Mouse (Mus musculus) CH12F3 (cell line): ENCODE measurements around the gene Rgs12.

Experiments used
- in situ Hi-C: fragments of 300-500 bp; cut with MboI; formaldehyde crosslinking; loops from 2 replicates; pipeline ENCODE4 v1.14.3; 2020; ENCODE audit warnings: low sequenced_read_pairs

The Rgs12 gene

DNA sequence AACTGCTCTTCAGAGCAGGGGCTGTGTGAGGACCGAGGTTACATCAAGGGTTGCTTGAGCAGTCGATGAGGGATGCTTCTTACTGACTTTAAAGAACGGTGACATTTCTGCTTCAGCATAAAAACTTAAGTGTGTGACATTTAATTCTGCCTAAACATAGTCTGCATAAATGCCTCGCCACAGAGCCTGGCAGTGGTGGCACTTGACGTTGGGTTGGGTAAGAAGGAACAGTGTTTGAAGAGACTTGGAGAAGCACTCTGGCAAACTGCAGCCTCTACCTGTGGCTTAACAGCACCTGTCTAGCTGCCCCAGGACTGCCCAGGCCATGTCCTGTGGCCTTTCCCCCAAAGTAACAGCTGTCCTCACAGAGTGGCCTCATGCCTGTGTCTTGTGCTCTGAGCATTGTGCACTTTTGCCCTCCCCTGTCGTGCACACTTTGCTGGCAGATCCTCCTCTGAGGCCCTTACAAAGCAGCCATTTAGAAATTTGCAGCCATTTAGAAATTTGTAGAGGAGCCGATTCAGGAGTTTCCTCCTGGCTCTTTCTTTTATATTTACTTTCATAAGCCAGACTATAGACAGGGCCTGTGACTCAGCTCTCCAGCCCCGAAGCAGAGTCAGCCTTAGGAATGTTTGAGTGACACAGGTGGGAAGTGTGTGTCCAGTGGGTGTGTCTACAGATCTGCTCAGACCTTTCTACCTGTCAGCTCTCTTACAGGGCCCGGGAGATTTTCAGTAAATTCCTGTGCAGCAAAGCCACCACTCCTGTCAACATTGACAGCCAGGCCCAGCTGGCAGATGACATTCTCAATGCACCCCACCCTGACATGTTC lies 71.4 kb downstream of the Rgs12 start:
- in situ Hi-C loops: no loop called here

DNA sequence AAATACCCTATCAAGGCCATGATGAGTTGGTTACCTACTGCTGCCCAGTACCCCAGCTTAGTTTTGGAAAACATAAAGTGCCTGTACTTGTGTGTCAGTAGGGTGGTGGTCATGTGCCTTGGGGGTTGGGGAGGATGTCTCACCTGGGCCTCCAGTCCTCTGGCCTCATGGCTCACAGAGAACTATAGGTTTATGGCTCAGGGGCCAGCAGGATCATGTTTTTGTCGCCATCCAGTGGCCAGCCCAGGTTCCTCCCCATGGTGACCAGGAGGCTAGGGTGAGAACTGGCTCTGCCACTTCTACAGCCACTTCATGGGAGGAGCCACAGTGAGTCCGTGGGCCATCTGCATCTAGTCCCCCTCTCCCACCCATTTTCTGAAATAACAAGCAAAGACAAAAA lies 75.7 kb downstream of the Rgs12 start:
- in situ Hi-C loops: no loop called here

DNA sequence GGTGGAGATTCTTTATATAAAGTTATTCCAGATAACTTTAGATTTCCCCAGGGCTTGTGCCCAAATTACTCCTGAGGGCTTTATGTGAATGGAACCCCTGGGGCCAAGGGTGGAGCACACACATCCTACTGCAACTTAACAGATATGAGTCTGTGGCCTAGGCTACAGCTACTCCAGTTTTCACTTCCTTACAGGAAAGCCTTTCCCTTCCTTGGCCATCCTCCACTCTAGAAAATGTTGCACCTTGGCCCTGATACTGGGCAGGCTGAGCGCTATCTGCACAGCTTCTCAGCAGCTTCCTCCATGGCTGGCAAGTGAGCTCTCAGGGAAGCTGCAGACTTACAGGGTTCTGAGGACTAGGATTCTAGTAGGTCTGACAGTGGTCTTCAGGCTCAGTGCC lies 80.1 kb downstream of the Rgs12 start:
- in situ Hi-C loops: no loop called here

DNA sequence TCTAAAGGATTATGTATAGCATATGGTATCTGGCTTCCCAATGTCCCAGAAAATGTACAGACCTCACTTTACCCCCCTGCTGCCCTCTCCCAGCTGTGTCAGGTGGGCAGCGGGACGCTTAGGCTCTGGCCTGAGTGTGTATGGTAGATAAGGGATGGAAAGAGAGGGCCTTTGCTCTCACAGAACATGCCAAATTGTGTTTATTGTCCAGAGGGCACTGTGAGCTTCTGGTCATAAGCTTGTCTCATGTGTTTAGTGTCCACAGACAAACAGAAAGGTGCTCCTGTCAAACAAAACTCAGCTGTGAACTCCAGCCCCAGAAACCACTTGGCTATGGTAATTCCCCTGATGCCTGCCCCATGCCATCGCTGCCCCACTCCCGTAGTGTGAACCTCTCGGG lies 80.5 kb downstream of the Rgs12 start:
- in situ Hi-C loops: loop anchor here (10.0 kb wide), 1 partner anchor 45 kb away; no protein-coding TSS in a partner anchor

DNA sequence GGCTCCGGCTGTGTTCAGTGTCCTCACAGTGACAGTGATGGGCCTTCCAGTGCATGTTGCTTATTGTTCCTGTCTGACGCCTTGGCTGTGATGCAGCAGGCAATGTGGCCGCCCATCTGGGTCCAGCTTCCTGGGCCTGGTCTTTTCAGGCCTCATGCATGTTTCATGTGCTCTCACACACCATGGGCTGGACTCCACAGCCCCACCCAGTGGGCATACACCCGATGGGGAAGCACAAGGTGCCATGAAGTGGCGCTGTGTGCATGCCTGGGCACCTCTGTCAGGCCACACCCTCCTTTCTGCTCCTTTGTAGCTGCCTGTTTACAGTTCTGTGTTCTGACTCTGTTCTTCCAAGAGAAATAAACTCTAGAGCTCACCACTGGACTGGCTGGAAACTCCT lies 83.8 kb downstream of the Rgs12 start:
- in situ Hi-C loops: loop anchor here (10.0 kb wide), 1 partner anchor 48 kb away; no protein-coding TSS in a partner anchor

DNA sequence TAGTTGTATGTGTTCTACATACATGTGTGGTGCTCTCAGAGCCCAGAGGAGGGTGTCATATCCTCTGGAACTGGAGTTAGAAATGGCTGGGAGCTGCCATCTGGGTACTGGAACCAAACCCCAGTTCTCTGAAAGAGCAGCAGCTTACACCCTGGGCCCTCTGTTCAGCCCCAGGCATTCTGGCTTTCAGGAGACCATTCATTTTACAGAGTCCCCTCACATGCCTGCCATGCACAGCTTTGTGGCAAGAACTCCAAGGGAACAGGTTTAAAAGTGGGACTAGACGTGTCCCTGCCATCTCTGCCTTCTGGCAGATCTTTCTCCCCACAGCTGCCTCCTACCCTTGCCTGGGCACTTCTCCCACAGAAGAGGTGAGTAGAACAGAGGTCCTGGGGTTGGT lies 84.4 kb downstream of the Rgs12 start:
- in situ Hi-C loops: loop anchor here (10.0 kb wide), 1 partner anchor 49 kb away; no protein-coding TSS in a partner anchor

DNA sequence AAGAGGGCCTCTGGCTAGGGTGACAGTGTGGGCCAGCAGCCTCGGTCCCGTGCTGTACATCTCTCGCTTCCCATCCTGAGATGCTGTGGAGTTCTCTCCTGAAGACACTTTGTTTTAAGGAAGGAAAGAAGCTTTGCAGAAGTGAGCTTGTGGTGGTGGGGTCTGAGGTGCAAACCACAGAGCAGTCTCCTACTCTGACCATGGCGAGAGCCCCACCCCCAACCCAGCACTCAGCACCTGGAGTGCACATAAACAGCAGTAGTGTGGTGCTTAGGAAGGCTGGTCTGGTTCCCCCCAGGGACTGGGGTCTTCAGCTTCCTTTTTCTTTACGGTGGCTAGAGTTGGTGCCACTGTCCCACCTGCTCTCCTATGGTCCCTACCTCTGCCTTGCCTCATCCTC lies 85.9 kb downstream of the Rgs12 start:
- in situ Hi-C loops: loop anchor here (10.0 kb wide), 1 partner anchor 50 kb away; no protein-coding TSS in a partner anchor

DNA sequence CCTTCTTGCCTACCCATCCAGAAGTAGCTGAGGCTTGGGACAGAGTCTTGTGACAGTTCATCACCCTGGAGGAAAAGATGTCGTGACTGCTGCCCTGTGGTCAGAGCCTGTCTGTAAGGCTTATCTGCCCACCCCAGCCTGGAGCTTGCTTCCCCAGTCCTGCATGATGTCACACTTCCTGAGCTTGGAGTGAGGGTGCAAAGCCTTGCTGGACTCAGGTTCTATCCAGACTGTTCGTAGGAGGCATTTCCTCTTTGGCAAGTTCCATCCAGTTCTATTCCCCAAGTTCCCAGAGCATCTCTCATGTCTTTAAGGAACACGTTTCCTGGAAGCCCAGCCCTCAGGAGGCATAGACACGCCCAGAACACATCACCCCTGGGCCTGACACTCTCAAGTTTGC lies 86.5 kb downstream of the Rgs12 start:
- in situ Hi-C loops: loop anchor here (10.0 kb wide), 1 partner anchor 51 kb away; no protein-coding TSS in a partner anchor

DNA sequence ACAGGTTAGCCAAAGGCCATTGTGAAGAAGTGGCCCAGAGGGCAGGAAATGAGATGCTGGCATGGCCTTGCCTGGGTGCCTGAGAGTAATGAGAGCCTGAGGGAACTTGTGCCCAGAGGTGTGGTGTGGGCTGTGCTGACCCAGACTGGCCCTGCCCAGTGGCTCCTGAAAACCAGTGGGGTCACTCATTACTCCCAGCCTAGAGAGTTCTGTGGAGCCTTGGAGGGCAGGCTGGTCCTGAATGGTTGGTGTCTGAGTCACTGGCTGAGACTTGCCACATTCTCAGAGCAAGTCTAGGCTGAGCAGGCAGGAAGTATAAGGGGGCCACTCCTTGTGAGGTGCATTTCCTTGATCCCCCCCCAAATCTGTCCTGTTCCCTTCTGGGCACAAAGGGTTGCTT lies 88.2 kb downstream of the Rgs12 start:
- in situ Hi-C loops: loop anchor here (10.0 kb wide), 1 partner anchor 53 kb away; no protein-coding TSS in a partner anchor

DNA sequence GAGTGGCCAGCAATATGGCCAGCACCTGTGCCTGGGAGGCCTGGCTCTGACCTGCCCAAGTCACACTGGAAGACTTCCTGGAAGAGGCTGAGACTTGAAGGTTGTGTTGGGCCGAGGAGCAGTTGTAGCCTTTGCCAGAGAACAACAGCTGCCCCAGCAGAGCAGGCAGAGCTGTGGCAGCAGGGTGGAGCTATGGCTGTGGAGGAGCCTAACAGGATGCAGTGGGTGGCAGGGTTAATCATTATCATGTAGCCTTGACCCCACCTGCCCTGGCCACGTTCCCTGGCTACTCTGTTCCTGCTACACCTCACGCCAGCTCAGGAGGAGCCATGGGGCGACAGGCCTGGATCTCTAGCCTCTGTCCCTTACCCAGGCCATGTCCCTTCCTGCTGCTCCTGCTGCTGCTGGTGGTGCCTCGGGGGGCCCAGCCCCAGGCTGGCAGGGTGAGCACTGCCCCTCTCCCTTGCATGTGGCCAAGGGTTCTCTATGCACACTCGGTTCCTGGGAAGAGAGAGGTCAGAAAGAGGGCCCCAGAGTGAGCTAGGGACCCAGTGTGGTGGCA lies 92.1 kb downstream of the Rgs12 start, which contains the start of gene Hgfac:
TSS of gene Hgfac (plus strand) at position 242 of the 562 bp plus-strand sequence.
- in situ Hi-C loops: no loop called here

DNA sequence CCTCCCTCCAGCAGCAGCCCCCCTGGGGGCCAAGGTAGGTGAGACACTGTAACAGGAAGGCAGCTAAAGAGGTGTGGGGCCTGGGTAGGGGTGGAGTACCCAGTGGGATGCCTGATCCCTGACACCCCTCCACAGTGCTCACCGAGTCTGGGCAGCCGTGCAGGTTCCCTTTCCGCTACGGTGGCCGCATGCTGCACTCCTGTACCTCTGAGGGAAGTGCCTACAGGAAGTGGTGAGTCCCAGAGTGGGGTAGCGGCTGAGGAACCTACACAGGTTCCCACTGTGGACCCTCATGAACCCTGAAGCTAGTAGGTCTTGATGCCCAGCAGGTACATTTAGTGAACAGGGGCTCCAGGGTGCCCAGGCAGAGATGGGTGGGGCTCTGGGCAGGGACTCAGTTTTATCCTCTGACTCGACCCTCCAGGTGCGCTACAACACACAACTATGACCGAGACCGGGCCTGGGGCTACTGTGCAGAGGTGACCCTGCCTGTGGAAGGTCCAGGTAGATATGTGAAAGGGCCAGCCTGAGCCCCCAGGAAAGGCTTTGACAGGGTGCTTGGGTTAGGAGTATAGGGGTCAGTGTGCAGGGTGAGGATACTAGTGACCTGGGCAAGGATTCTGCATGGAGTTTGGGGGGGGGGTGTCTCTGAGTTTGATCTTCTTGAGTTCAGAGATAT lies 93.3 kb downstream of the Rgs12 start:
- in situ Hi-C loops: no loop called here

DNA sequence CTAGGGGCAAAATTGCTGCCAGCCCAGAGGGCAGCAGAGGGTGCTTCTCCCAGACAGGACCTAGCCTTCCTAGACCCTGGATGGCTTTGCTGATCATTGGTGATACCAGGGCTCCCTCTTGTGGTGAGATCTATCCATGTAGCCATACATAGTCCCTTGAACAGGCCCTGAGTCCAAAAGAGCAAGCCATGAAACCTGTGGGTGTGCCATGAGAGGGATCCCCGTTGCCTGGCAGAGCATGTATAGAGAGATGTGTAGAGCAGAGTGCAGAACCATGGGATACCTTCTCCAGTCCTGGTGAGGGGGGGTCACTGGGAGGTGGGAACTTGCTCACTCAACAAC lies 93.8 kb downstream of the Rgs12 start:
- in situ Hi-C loops: no loop called here

DNA sequence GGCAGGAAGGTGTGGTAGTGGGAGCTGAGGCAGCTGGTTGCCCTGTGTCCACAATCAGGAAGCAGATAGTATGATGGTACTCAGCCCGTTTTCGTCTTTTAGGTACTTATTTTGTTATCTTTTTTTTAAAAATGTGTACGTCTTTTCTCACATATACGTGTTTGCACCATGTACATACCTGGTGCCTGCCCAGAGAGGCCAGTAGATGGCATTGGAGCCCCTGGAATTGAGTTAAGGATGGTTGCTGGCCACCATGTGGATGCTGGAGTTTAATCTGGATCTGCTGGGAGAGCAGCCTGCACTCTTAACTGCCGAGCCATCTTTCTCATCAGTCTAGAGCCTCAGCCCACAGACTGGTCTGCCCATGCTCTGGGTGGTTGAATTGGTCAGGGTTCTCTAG lies 101.3 kb downstream of the Rgs12 start:
- in situ Hi-C loops: no loop called here

DNA sequence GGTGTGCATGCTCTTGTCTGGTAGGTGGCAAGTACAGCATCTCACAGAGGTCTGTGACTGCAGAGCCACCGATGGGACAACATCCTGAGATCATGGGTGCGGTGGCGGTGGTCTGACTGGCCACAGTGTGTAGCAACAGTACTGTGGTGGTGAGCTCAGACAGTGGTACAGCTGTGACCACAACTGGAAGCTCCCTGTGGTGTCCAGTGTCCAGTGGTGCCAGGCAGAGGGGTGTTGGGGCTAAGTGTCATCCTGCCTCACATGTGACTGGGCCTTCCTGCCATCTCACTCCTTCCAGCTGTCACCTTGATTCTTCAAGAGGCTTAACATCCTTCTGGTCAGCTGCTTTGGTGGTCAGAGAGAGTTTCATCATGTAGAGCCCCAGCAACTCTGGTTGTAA lies 105.4 kb downstream of the Rgs12 start:
- in situ Hi-C loops: no loop called here

DNA sequence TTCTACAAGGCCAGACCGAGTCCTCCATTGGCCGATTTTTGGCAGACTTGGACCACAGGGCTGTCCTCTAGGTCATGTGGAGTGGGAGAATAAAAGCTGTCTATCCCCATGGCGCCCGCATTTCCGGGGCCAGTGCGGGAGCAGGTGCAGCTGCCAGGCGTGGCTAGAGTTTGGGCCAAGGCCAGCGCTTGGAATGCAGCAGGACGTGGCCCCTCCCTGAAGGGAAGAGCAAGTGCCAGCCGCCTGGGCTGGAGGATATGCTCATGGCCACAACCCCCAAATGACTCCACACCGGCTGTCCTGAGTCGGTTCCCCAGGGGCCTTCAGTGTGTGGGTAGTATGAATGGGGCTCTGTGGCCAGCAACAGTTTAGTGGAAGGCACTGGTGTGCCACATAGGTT lies 105.8 kb downstream of the Rgs12 start:
- in situ Hi-C loops: no loop called here

DNA sequence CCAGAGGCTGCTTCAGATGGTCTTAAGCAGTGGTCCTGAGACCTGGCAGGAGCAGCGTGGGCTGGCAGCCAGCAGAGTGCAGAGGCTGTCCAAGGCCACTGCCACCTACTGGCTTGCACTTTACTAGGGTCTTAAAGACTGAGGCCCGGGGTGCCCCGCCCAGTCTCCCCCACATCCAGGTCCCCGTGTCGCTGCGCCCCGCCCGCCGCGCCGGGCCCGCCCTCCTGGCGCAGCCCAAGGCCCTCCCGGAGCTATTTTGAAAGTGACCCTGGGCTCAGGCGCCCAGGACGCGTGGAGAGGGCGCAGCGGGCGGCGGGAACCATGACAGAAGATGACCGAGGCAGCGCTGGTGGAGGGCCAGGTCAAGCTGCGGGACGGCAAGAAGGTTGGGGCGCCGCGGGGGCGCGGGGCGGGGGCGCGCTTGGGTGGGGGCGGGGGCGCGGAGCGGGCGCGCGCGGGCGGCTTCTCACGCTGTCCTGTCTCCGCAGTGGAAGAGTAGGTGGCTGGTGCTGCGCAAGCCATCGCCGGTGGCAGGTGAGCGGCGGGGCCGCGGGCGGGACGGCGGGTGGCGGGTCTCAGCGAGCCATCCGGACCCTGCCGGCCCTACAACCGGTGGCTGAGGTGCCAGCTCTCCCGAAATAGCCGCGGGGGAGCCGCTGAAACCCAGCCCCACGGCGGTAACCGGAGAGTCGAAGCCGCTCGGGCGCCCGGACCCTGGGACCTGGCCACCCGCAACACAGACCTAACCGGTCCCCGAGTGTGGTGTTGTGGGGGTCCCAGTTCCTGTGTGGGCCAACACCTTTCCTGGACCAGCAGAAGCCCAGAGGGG lies 107.6 kb downstream of the Rgs12 start, which contains the start of gene Dok7:
TSS of gene Dok7 (plus strand) at position 163 of the 829 bp plus-strand sequence.
- in situ Hi-C loops: no loop called here

DNA sequence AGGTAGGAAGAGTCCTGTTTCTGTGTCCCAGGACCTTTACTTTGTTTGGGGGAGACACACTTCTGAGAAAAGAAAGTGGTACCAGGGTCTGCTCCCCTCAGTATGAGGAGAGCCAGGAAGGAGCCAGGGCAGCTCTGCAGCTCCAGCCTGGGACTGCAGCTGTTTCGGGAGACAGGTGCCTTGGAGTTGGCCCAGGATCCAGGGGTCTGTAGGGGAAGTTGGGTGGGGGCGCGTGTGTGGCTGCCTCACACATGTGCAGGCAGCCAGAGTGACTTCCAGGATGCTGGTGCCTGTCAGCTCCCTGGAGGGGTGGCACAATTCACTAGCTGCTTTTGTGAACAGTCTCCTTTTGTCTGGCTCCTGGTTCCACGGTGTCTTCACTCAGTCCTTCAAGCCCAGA lies 108.3 kb downstream of the Rgs12 start:
- in situ Hi-C loops: no loop called here

DNA sequence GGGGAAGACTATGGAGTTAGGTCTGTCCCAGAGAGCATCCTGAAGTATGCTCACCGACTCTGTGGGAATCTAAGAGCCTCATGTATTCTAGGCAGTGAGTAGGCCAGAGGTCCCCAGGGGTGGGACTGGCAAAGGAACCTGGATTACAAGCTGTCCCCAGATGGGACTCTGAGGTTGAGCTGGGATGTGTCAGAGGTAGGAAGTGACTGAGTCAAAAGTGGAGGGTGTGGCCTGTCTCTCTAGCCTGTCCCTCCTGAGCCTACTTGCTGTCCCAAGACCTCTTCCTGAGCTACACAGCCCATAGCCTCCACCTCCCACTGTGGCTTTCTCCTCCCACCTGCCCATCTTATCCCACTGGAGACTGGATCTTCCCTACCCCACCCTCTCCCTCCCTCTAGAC lies 109.0 kb downstream of the Rgs12 start:
- in situ Hi-C loops: no loop called here

DNA sequence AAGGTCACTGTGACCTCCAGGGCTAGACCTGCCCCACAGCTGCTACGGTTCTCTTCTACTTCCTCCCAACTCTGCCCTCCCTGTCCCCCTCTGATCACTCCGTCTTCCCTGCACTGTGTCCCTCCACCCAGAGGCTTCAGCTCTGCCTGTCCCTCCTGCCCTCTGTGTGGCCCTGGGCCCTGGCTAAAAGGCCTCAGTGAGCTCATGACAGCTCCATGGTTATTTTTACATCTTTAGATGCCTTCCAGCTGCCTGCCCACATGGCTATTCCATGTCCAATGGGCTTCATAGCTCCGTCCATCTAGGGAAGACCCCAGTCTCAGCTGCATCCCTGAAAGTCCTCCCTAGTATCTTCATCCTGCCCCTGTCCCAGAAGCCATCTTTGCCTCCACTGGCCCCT lies 110.9 kb downstream of the Rgs12 start:
- in situ Hi-C loops: no loop called here

DNA sequence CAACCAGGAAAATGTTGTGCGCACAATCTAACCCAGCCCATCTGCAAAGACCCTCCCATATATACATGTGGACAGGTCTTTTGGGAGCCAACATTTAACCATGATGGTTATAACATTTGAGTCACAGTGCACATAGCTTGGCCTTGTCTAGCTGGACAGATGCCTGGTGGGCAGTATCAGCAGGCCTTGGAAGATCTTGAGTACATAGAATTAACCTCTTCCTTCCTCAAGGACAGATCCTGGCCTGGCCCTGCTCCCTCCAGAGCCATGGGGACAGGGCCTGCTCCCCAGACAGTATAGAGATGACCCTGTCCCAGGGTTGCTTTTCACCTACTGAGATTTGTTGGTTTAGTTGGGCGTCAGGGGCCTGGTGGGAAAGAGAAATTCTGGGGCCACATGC lies 120.6 kb downstream of the Rgs12 start:
- in situ Hi-C loops: no loop called here

DNA sequence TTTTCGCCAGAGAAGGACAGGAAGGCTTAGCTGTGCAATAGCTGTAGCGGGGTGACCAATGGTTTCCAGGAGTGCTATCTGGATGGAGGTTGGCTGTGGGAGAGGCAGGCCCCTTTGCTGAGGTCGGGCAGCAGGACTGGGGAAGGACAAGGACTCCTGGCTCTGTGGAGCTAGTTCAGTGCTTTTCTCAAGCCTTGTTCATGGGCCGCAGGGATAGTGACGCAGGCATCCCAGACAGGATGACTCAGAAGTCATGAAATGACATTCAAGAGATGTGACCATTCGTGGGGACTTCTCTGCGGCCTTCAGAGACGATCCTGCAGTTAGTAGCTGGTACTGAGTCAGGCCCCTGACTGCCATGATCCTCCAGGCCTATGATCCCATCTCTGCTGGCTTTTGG lies 121.1 kb downstream of the Rgs12 start:
- in situ Hi-C loops: no loop called here
